Comparison of ENCODE assay signal across 10 mouse cellular contexts in the genomic region with DNA sequence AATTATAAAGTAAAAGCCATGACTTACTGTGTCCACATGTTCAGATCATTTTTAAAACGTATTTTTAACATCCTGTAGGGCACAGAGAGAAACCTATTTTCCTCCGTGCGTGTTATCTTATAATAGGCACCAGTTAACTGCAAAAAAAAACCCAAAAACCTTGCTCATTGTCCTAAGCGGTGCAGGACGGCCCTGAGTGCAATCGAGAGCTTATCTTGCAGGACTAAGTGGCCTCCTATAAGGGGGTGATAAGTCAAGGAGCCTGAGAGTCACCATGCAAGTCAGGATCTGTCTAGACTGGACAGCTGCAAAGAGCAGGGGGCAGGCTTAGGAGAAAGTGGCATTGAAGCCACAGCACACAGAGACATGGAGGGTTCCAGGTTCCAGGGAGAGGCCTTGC. TPM values are rescaled to one million over a fixed set of nuclear protein-coding genes. Genes with fewer than 3 reads are reported as not detected.
A peak's percentile ranks its signal among the peaks of the same experiment; 100 is the strongest.
DNase-seq lines count a peak whose midpoint lies in the region; ATAC-seq and TF ChIP-seq lines count a peak whose summit lies in the region.
"Had no signal": no experiment of that assay in that cellular context is flagged by ENCODE, and none has a peak within 500 bp of the region (broad histone marks: within the 10 kb centered on the region; RNA-seq: fewer than 3 reads in every experiment).

No protein-coding gene starts in this region.

- ATAC-seq in heart, embryonic 16.5 days (replicated peaks; ENCODE audit: extremely low read depth, insufficient read depth, low FRiP score) = no peak
- no peak for ATAC-seq in forebrain, embryonic 12.5 days (ENCODE audit: low FRiP score)
- no peak for ATAC-seq in limb, embryonic 14.5 days (ENCODE audit: low FRiP score, low read depth)
- ATAC-seq in neural tube, embryonic 12.5 days (ENCODE audit: low FRiP score, low read depth) = no peak

- H3K4me1 ChIP-seq in heart, embryonic 16.5 days (ENCODE audit: control insufficient read depth, insufficient read depth, low read length) = peaks cover 59% of the 10 kb centered on the region
- peaks cover 82% of the 10 kb centered on the region for H3K4me1 ChIP-seq in forebrain, embryonic 12.5 days
- peaks cover 47% of the 10 kb centered on the region for H3K4me1 ChIP-seq in limb, embryonic 14.5 days (ENCODE audit: control insufficient read depth, insufficient read depth, low read length)
- peaks cover 73% of the 10 kb centered on the region for H3K4me1 ChIP-seq in neural tube, embryonic 12.5 days

- peak overlapping the region; percentile 27; the same call in 1 of the 2 replicates for H3K9ac ChIP-seq in heart, embryonic 16.5 days (ENCODE audit: low read length)
- peak overlapping the region; percentile 27; the same call in 1 of the 2 replicates for H3K9ac ChIP-seq in forebrain, embryonic 12.5 days
- H3K9ac ChIP-seq in limb, embryonic 14.5 days (ENCODE audit: low read depth, low read length, severe bottlenecking) = 0 out of 2 replicates have a peak overlapping the region, but pooled peaks have one; percentile 7
- 0 out of 2 replicates have a peak overlapping the region, but pooled peaks have one; percentile 29 for H3K9ac ChIP-seq in neural tube, embryonic 12.5 days

- H3K4me2 ChIP-seq in heart, embryonic 16.5 days (ENCODE audit: low read depth, low read length) = peak overlapping the region; percentile 25; the same call in 1 of the 2 replicates
- peak overlapping the region; percentile 5 for H3K4me2 ChIP-seq in forebrain, embryonic 12.5 days
- H3K4me2 ChIP-seq in limb, embryonic 14.5 days (replicated peaks; ENCODE audit: low read depth, low read length, severe bottlenecking) = no peak overlapping the region; the same call in 1 of the 2 replicates
- peak overlapping the region; percentile 97 for H3K4me2 ChIP-seq in neural tube, embryonic 12.5 days (replicated peaks)

- H3K27ac ChIP-seq in heart, embryonic 16.5 days (ENCODE audit: low read length) = no peak overlapping the region
- no peak overlapping the region for H3K27ac ChIP-seq in forebrain, embryonic 12.5 days
- no peak overlapping the region for H3K27ac ChIP-seq in limb, embryonic 14.5 days (replicated peaks; ENCODE audit: low read depth, low read length)
- H3K27ac ChIP-seq in neural tube, embryonic 12.5 days = no peak overlapping the region

- intact Hi-C loops in heart, postnatal 10 days (cut with DNase I) = no loop called here
- intact Hi-C loops in left cerebral cortex, postnatal 14 days (cut with DNase I) = loop anchor here (5.0 kb wide), 2 partner anchors 62 to 107 kb away; a partner anchor contains a TSS

- H3K27me3 ChIP-seq in heart, embryonic 16.5 days (ENCODE audit: control insufficient read depth, insufficient read depth, low read length) = no peaks in the 10 kb centered on the region
- no peaks in the 10 kb centered on the region for H3K27me3 ChIP-seq in forebrain, embryonic 12.5 days
- no peaks in the 10 kb centered on the region for H3K27me3 ChIP-seq in limb, embryonic 14.5 days (ENCODE audit: control insufficient read depth, insufficient read depth, low read length)
- no peaks in the 10 kb centered on the region for H3K27me3 ChIP-seq in neural tube, embryonic 12.5 days (replicated peaks)

- H3K4me3 ChIP-seq in heart, embryonic 16.5 days (ENCODE audit: low read length) = no peak overlapping the region
- H3K4me3 ChIP-seq in forebrain, embryonic 12.5 days (replicated peaks) = peak overlapping the region; percentile 10
- H3K4me3 ChIP-seq in limb, embryonic 14.5 days (replicated peaks; ENCODE audit: low read length) = no peak overlapping the region
- H3K4me3 ChIP-seq in neural tube, embryonic 12.5 days = no peak overlapping the region

- DNase-seq in heart, postnatal 10 days = no peak
- no peak for DNase-seq in limb, embryonic 14.5 days (ENCODE audit: low spot score)
- no peak for DNase-seq in layer of hippocampus, adult 8-10 months (ENCODE audit: low spot score in 2 of 2)
- no peak for DNase-seq in left cerebral cortex, postnatal 14 days (ENCODE audit: low spot score in 2 of 2)
- no peak for DNase-seq in cerebellum, postnatal 4 days (ENCODE audit: low spot score in 2 of 2)
- DNase-seq: kidney, postnatal 36 days; thymus, adult 18-20 months had no signal

- WGBS in heart, embryonic 16.5 days = 22% methylated on average over 6 of the region's 6 CpGs
- 79% methylated on average over 6 of the region's 6 CpGs for WGBS in forebrain, embryonic 12.5 days
- WGBS in limb, embryonic 14.5 days = 69% methylated on average over 6 of the region's 6 CpGs
- WGBS in neural tube, embryonic 12.5 days = 87% methylated on average over 6 of the region's 6 CpGs

- peaks cover 73% of the 10 kb centered on the region for H3K36me3 ChIP-seq in heart, embryonic 16.5 days (ENCODE audit: control insufficient read depth, insufficient read depth)
- peaks cover 99% of the 10 kb centered on the region for H3K36me3 ChIP-seq in forebrain, embryonic 12.5 days (replicated peaks)
- H3K36me3 ChIP-seq in limb, embryonic 14.5 days (ENCODE audit: control insufficient read depth, insufficient read depth, low read length) = peaks cover 98% of the 10 kb centered on the region
- H3K36me3 ChIP-seq in neural tube, embryonic 12.5 days = peaks cover 96% of the 10 kb centered on the region

- no peaks in the 10 kb centered on the region for H3K9me3 ChIP-seq in heart, embryonic 16.5 days (replicated peaks; ENCODE audit: control insufficient read depth, low read length)
- no peaks in the 10 kb centered on the region for H3K9me3 ChIP-seq in forebrain, embryonic 12.5 days
- H3K9me3 ChIP-seq in limb, embryonic 14.5 days (ENCODE audit: control insufficient read depth, low read length) = no peaks in the 10 kb centered on the region
- no peaks in the 10 kb centered on the region for H3K9me3 ChIP-seq in neural tube, embryonic 12.5 days

- no peak for TF ChIP-seq POLR2A in limb, embryonic 14.5 days (IDR thresholded peaks at IDR 0.05; ENCODE audit: borderline replicate concordance, extremely low read depth, insufficient read depth, insufficient read length)

RNA-seq across cellular contexts. Expression of a gene that starts 6.4 kb away (rescaled TPM):
- 134 and 148 TPM in 2 replicates for polyA plus RNA-seq in heart, embryonic 16.5 days (2015; fragmentation: Nextera tagmentation; extraction: Ambion mirVana)
- 10 to 100 TPM; 30.3 to 34.6 TPM for total RNA-seq in heart, postnatal 10 days (2021)
- polyA plus RNA-seq in forebrain, embryonic 12.5 days (2016; fragmentation: Nextera tagmentation; extraction: Ambion mirVana) = 470 and 492 TPM in 2 replicates
- polyA plus RNA-seq in limb, embryonic 14.5 days (2012; rRNA removed) = 274 and 383 TPM in 2 replicates
- 216 and 218 TPM in 2 replicates for polyA plus RNA-seq in limb, embryonic 14.5 days (2014; fragmentation: Nextera tagmentation; extraction: Ambion mirVana)
- 353 and 371 TPM in 2 replicates for polyA plus RNA-seq in neural tube, embryonic 12.5 days (2016; fragmentation: Nextera tagmentation; extraction: Ambion mirVana)
- 100 to 1,000 TPM; 662 to 773 (median 703) TPM for total RNA-seq in layer of hippocampus, adult 8-10 months (2022)
- total RNA-seq in left cerebral cortex, postnatal 14 days (2021) = 100 to 1,000 TPM; 555 to 608 TPM

RNA-seq across cellular contexts. Expression of a gene that starts 33.0 kb away (rescaled TPM):
- polyA plus RNA-seq in heart, embryonic 16.5 days (2015; fragmentation: Nextera tagmentation; extraction: Ambion mirVana) = 4.4 and 4.8 TPM in 2 replicates
- total RNA-seq in heart, postnatal 10 days (2021) = 10 to 100 TPM; 44.0 to 67.2 TPM
- 0.15 and 0.29 TPM in 2 replicates for polyA plus RNA-seq in forebrain, embryonic 12.5 days (2016; fragmentation: Nextera tagmentation; extraction: Ambion mirVana)
- 0.76 and 0.80 TPM in 2 replicates for polyA plus RNA-seq in limb, embryonic 14.5 days (2012; rRNA removed)
- 0.12 and 0.35 TPM in 2 replicates for polyA plus RNA-seq in limb, embryonic 14.5 days (2014; fragmentation: Nextera tagmentation; extraction: Ambion mirVana)
- polyA plus RNA-seq in neural tube, embryonic 12.5 days (2016; fragmentation: Nextera tagmentation; extraction: Ambion mirVana) = 0.05 and 0.08 TPM in 2 replicates
- total RNA-seq in layer of hippocampus, adult 8-10 months (2022) = 1 to 10 TPM; 2.3 to 3.0 (median 2.7) TPM
- 1 to 10 TPM; 1.9 to 2.1 TPM for total RNA-seq in left cerebral cortex, postnatal 14 days (2021)
